Mouse (Mus musculus) embryonic fibroblast, embryonic 13.5 days (primary cell): ENCODE results near the gene Gm5771. TPM values are rescaled to one million over a fixed set of nuclear protein-coding genes. Genes with fewer than 3 reads are reported as not detected.
"Not testable (repeated sequence)": the region's sequence is repeated elsewhere in the genome, so short reads cannot be mapped to it uniquely, and the experiment has no call there.

Experiments used
- H3K27ac ChIP-seq: 2 replicates; pipeline ENCODE4 v1.5.1; 2012; ENCODE audit warnings: low read length, control low read depth, inconsistent platforms; ENCODE audit not compliant: insufficient read depth
- H3K4me1 ChIP-seq: 2 replicates; pipeline ENCODE4 v1.6.1; 2011; ENCODE audit warnings: low read length; ENCODE audit not compliant: control insufficient read depth, insufficient read depth
- H3K4me3 ChIP-seq: 2 replicates; pipeline ENCODE4 v1.5.1; 2011; ENCODE audit warnings: mild to moderate bottlenecking, control low read depth, low read length; ENCODE audit not compliant: insufficient read depth
- CTCF ChIP-seq: IDR thresholded peaks from 2 replicates; pipeline ENCODE4 v1.5.1; 2011; ENCODE audit warnings: mild to moderate bottlenecking, control low read depth, low read length, moderate library complexity, borderline replicate concordance; ENCODE audit not compliant: insufficient read depth
- POLR2A ChIP-seq: IDR thresholded peaks from 2 replicates; pipeline ENCODE4 v1.6.1; 2011; ENCODE audit warnings: low read depth, mild to moderate bottlenecking, control low read depth, low read length, moderate library complexity
- polyA plus RNA-seq: library from polyadenylated mRNA; stranded (reverse); fragments of >200 nt; gene quantifications from 2 replicates; pipeline ENCODE4 v1.2.4, GENCODE M21; 2011; ENCODE audit warnings: low read depth; ENCODE audit not compliant: missing spikeins, insufficient read length

The Gm5771 gene
- polyA plus RNA-seq: not detected in 2 replicates

DNA sequence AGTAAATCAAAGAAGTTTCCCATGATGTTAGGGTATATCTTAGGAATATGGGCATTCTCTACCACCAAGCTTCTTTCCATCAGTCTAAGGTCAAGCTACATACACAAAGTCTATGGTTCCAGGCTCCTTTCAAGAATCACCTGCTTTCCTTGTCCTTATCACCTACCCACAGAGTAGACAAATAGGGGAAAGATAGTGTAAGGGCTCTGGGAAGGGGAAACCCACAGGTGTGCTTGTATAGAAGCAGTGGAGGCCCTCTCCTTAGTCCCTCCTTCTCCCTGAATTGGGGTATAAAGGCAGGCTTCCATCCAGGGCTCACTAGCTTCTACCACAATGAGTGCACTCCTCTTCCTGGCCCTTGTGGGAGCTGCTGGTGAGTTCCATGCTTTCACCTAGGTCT is at the start of gene Gm5771:
Gm5771 (plus strand) TSS at position 301 of the 400 bp plus-strand sequence.
- H3K27ac ChIP-seq, H3K4me1 ChIP-seq, H3K4me3 ChIP-seq: not testable (repeated sequence)

DNA sequence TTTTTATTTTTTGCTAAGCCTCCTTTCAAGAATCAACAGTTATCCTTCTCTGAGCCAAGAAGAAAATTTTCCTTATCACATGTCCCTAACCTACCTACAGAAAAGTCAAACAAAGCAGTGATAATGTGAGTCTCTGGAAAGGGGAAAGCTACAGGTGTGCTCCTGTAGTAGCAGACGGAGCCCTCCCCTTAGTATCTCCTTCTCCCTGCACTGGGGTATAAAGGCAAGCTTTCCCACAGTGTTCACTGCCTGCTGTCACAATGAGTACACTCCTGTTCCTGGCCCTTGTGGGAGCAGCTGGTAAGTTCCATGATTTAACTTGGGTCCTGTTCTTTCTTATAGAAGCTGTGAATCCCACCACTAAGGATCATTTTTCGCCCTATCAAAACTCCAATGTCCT is 38.2 kb upstream of the Gm5771 start, which contains the start of gene Try10:
Try10 (plus strand) TSS at position 174 of the 400 bp plus-strand sequence.
- TF ChIP-seq POLR2A (no peak), CTCF (no peak)
- Histone ChIP-seq H3K4me1 (no peaks in the 10 kb centered on the region), H3K4me3 (no peak within 1 kb of the TSS), H3K27ac (no peak within 1 kb of the TSS)

DNA sequence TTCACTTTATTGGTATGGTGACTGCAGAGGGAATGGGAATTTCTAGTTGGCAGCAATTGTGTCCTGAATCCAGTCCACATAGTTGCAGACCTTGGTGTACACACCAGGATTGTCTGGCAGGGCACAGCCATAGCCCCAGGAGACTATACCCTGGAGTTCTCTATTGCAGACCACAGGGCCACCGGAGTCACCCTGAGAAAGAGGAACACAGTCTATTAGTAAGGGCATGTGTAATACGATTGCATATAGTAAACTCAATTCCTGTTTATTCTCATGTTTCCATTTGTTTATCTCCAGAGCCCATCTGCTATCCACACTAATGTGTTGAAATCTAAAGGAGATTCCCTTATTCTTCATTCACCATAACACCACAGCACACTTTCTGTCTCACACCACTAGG is 18.4 kb upstream of the Gm5771 start:
- H3K27ac ChIP-seq, H3K4me1 ChIP-seq, H3K4me3 ChIP-seq: not testable (repeated sequence)

DNA sequence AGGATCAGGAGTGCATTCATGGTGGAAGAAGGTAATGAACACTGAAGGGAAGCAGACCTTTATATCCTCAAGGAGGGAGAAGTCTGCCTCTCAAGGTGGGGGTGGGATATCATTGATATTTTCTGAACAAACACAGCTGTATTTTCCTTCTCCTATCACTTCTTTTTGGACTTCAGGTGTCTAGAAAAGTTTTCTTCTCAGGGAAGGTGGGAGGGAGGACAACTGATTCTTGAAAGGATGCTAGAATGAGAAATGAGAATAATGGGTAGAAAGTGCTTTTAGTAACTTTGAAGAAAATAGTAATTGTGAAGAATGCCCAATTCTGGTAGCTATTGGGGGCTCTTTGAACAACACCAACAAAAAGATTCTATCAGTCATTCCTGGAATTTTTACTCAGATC is 14.6 kb upstream of the Gm5771 start, which contains the start of gene Prss3:
Prss3 (minus strand) TSS at position 101 of the 400 bp plus-strand sequence.
- not testable (repeated sequence) for H3K4me1 ChIP-seq, H3K27ac ChIP-seq, H3K4me3 ChIP-seq

DNA sequence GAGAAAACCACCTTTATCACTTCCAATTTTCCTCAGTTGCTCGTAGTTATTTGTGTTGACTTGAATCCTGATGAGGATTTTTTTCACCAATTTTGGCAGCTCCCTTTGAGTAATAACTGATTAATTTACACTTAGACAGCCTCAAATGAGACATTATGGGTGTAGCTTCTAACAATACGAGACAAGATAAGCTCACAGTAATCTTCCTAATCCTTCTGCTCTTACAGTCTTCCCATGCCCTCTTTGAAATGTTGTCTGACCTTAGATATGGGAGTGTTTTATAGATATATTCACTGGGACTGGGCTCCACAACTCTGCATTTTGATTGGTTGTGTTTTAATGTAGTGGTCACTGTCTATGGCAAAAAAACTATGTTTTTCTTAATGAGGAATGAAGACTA is 5.4 kb upstream of the Gm5771 start:
- TF ChIP-seq POLR2A (no peak), CTCF (no peak)
- H3K27ac ChIP-seq: no peak overlapping the region
- H3K4me3 ChIP-seq: no peak overlapping the region
- H3K4me1 ChIP-seq: no peaks in the 10 kb centered on the region

DNA sequence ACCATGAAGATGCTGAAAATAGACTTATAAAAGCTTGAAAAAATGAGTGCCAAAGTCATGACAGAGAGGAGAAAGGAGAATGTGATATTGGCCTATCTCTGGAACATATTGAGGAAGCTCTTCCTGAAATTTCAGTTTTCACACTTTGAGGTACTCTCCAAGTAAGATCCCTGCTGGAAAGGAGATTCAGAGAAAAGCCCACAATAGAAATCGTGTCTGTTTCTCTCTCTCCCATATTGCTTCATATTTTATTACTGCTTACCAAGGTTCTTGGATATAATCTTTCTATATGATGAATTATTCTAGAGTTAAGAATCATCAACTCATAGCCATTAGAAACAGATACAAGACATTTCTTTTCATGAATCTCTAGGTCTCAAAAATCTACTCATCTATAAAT is 516 bp upstream of the Gm5771 start:
- H3K27ac ChIP-seq, H3K4me3 ChIP-seq, H3K4me1 ChIP-seq: not testable (repeated sequence)

DNA sequence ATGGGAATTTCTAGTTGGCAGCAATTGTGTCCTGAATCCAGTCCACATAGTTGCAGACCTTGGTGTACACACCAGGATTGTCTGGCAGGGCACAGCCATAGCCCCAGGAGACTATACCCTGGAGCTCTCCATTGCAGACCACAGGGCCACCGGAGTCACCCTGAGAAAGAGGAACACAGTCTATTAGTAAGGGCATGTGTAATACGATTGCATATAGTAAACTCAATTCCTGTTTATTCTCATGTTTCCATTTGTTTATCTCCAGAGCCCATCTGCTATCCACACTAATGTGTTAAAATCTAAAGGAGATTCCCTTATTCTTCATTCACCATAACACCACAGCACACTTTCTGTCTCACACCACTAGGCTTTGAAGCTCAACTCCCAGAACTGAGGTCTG is 50.1 kb downstream of the Gm5771 start:
- H3K4me1 ChIP-seq: not testable (repeated sequence)

DNA sequence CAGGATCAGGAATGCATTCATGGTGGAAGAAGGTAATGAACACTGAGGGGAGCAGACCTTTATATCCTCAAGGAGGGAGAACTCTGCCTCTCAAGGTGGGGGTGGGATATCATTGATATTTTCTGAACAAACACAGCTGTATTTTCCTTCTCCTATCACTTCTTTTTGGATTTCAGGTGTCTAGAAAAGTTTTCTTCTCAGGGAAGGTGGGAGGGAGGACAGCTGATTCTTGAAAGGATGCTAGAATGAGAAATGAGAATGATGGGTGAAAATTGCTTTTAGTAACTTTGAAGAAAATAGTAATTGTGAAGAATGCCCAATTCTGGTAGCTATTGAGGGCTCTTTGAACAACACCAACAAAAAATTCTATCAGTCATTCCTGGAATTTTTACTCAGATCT is 53.9 kb downstream of the Gm5771 start, which contains the start of gene Gm10334:
Gm10334 (minus strand) TSS at position 101 of the 400 bp plus-strand sequence.
- not testable (repeated sequence) for H3K27ac ChIP-seq, H3K4me1 ChIP-seq, H3K4me3 ChIP-seq

More for the DNA sequence above, 50.1 kb downstream of the Gm5771 start:
- H3K27ac ChIP-seq, H3K4me3 ChIP-seq: not testable (repeated sequence)

Other genes with a start within 250 kb of the Gm5771 start
- gene Try4, start 90.1 kb upstream of the Gm5771 start, polyA plus RNA-seq: not detected in 2 replicates
- not detected in 2 replicates for gene Try5, start 75.5 kb upstream of the Gm5771 start, polyA plus RNA-seq
- not detected in 2 replicates for gene Try10, start 38.3 kb upstream of the Gm5771 start, polyA plus RNA-seq
- gene Prss3, start 14.7 kb upstream of the Gm5771 start, polyA plus RNA-seq: not detected in 2 replicates
- not detected in 2 replicates for gene Gm10334, start 53.8 kb downstream of the Gm5771 start, polyA plus RNA-seq
- gene Prss1, start 66.6 kb downstream of the Gm5771 start, polyA plus RNA-seq: not detected in 2 replicates
- not detected in 2 replicates for gene Prss2, start 129.4 kb downstream of the Gm5771 start, polyA plus RNA-seq
- 3.1 and 5.6 TPM in 2 replicates for gene Ephb6, start 213.1 kb downstream of the Gm5771 start, polyA plus RNA-seq
- gene Trpv6, start 244.0 kb downstream of the Gm5771 start, polyA plus RNA-seq: not detected in 2 replicates